Mouse (Mus musculus) cortical plate, adult 2 months (tissue): Measurements from ENCODE around the gene Sstr1.

Experiments used
- CTCF ChIP-seq: fragments of 200-500 bp; IDR thresholded peaks from 2 replicates; pipeline ENCODE4 v1.5.1; 2011; ENCODE audit warnings: mild to moderate bottlenecking, control low read depth, low read length; ENCODE audit not compliant: insufficient read depth; ENCODE audit errors: extremely low read depth
- POLR2A ChIP-seq: fragments of 200-500 bp; IDR thresholded peaks from 2 replicates; pipeline ENCODE4 v1.6.1; 2011; ENCODE audit warnings: mild to moderate bottlenecking, low read length, control low read depth; ENCODE audit not compliant: insufficient read depth; ENCODE audit errors: extremely low read depth

DNA sequence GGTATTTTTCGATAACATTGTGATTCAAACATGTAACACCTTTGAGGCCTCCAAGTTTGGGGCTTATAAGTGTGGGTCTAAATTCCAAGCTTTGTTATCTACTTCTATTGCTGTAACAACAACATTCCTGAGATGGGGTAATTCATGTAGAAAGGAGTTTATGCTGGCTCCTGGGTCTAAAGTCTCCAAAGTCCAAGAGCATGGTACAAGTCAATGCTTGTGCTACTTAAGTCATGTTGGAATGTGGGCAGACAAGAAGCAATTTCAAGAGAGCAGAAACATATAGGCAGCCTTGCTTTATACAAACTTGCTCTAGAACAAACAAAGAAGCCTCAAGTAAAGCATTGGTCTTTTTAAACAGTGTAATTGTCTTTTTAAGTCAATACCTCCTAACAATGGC is 12.8 kb upstream of the Sstr1 start:
- TF ChIP-seq POLR2A (no peak), CTCF (no peak)
